Mouse (Mus musculus): ENCODE measurements at regions not wholly inside any gene's neighbourhood (a gene's known extent, or its start where the extent isn't known, plus 50 kb on each side); places are given as distances from the start of the nearest gene placed in this dataset.

DNA sequence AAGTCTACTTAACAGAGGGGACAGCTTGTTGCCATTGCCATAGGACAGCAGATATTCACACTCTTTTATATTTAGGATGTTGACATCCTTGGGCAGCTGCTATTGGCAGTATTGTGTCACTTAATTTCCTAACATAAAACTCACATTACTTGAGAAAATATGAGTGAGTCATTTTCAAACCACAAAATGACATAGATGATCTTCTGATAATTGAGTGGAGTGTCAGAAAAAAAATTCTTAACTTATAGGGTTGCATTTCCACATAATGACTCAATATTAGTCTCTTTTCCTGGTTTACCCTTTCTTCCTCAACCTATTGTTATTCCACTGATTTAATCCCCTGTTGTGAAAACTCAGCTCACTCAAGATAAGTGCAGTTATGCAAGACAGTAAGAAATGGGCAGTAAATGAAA lies 2629.5 kb upstream of the Gm7489 start:
- DNase-seq (ENCODE audit: low spot score in 2 of 2) = no peak

DNA sequence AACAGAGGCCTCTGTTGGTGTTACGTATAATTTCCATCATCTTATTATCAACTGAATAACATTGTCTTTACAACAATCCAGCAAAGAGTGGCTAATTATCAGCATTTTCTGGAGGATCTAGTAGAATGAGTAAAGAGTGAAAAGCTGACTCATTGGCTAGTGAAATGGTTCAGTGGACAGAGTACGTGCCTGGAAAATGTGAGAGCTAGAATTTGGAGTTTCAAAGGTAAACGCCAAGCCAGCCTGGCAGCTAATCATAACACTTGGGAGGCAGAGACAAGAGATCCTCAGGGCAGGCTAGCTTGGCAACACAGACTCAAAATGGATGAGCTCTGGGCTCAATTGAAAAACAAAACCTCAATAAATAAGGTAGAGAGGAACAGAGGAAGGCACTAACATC lies 2628.0 kb upstream of the Gm7489 start:
- DNase-seq (ENCODE audit: low spot score in 2 of 2) = no peak

DNA sequence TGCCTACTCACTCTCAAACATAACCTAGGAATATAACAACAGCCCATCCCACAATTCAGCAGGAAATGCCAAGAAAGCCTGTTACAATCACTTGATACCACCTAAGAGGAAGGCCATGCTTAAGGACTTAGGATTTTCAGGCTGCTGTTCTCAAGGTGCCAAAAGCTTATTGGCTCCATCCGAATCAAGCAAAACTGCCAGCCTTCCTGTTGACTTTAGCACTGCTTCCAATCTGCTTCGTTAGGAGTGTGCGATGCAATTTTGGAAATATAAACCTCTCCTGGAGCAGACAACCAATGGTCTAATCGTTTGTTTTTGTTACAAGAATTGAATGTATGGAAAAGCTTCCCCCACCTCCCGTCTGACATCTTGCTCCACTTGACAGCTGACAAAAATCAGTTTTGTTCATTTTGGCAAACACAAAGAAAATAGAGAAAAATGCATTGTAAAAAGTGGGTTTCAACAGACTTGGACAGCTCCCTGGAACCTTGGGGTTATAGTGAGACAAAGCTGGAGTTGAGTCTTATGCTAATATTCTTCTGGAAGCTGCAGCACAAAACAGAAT lies 2620.0 kb upstream of the Gm7489 start:
- DNase-seq (ENCODE audit: low spot score in 2 of 2) = no peak

DNA sequence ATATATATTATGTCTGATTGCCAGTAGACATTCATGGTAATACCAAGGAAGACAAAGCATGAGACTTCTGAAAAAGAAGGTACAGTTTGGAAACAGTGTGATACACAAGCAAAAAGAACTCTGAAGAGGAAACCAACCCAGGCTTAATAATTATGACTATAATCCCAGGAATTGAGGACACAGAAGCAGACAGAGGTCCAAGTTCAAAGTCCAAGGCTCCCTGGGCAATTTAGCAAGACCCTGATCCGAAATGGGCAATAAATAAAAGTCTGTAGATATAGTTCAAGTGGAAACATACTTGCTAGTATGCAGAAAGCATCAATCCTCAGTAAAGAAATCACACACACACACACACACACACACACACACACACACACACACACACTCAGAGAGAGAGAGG lies 2618.7 kb upstream of the Gm7489 start:
- DNase-seq (ENCODE audit: low spot score in 2 of 2) = no peak

DNA sequence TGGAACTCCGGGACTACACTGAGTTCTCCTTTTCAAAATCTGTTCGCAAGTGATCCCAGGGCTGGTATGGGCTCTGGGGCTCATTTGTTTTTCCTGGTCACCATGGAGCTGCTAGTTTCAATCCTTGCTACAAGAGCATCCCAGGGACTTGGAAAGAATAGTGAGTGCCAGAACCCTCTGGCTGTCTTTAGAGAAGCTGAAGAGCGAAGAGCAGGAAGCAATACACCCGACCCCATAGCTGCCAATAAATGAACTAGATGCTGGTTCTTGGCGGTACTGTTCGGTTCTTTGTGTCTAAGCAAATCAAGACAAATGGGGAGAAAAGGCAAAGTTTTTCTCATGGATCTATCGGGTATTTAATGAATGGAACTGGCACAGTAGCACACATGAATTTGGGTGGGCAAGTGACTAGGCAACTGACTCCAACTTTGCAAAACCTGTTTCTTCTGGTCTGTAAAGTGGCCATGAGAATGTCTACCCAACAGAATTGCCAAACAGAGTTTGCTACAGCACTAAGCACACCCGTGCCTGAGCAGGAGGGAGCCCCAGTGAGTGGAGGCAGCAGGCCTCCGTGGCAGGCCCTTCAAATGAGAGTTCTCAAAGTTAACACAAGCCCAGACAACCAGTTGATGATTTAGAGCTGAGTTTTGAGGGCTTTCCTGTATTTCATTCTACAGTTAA lies 2612.9 kb upstream of the Gm7489 start:
- no peak for DNase-seq (ENCODE audit: low spot score in 2 of 2)

DNA sequence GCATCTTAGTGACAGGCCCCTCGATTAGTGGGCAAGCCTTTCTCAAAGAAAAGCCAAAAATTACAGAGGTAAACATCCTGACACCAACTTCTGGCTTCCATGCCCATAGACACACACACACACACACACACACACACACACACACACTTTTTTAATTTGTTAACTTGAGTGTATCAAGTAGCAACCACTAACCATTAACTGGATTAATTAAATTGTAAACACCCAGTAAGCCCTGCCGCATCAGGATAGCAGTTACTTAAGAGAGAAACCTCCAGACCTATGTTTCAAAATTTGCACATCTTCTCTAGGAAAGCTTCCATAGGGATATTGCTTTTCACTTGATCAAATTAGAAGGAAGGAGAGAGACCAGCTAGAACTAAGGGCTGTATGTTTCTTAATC lies 2599.4 kb upstream of the Gm7489 start:
- DNase-seq (ENCODE audit: low spot score in 2 of 2) = no peak

DNA sequence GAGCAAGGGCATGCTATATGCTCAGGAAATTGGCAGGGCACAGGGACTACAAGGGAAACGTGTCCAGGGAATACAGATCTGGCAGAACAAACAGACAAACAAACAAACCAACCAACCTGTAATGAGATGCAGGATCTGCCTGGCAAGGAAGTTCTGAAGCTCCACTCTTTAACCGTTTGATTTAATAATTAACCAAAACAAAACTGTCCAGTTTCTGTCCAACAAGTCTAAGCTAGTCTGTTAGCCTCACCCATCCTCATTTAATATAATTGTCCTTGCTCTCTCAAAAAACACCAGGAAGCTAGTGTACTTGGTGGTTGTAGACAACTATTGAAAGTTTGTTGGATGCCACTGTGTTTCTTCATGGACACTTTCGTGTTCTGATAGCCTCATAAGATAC lies 2598.4 kb upstream of the Gm7489 start:
- DNase-seq (ENCODE audit: low spot score in 2 of 2) = no peak

DNA sequence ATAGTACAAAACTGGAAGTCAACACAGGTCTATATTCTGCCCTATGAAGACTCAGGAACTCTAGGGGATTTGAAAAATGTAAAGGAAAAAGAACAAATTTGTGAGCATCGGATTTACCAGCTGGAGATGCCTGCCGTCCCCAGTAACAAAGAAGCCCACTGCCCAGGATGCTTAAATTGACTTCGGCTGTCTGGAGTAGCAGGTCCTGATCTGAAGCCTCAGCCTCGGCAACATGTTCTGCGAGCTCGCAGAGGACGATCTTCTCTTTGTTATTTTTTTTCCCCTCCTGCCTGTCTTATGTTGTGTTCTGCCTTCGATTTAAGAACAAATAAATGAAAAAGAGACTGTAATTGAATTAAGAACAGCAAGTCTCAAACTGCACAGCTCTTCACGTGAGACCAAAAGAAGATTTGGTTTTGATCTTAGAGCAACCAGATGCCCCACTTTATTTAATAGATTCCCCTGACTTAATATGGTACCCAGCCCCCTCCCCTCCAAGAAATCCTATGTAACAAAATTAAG lies 2595.7 kb upstream of the Gm7489 start:
- no peak for DNase-seq (ENCODE audit: low spot score in 2 of 2)

DNA sequence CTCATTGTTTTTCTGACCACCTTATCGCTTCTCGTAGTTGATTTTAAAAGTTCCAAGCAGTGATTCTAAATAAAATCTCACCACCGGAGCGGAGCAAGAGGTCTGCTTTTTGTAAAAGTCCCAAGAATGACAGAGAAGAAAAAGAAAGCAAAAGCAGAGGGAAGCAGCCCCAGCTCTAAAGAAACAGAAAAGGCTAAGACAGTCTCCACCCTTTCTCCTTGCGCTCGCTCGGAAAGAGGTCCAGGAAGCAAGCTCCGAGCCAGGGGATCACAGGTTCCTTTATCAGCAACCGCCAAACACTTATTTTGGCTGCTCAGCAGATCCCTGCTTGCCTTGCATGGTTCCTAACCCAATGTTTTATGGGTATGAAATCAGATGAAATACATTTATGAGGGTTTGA lies 2594.8 kb upstream of the Gm7489 start:
- DNase-seq (ENCODE audit: low spot score in 2 of 2) = no peak

DNA sequence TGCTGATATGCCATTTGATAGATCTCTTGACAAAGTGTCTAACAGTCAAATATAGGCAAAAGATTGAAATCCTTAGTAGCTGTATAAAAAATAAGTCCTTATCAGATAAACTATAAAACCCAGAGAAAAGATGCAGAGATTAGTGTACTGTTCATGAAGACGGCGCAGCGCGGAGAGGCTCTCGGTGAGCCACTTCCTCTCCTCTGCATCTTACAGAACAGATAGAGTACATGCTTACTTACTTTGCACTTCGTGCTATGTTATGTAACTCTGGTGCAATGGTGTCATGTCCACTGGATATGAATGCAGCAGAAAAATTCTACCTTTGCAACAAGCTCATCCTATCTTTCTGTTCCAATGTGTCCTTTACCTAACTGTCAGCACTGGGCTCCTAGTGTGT lies 2593.5 kb upstream of the Gm7489 start:
- no peak for DNase-seq (ENCODE audit: low spot score in 2 of 2)

DNA sequence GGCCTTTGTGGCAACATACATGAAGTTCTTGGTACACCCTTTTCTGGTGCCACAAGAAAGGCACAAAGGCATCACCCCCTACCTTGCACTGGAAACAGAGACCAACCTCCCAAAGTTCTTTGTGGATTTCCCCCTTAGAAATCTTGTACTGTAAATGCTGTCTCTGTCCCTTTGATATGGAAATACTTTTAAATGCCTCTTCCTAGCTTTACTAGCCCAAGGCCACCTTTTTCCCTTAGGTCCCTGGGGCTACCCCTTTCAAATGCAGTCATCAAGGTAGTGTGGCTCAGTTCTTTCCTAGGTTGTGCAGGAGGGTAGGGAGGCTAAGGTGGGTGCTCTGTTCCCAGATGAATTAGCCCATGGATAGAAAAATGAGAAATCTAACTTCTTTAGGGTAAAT lies 2587.9 kb upstream of the Gm7489 start:
- DNase-seq (ENCODE audit: low spot score in 2 of 2) = no peak

DNA sequence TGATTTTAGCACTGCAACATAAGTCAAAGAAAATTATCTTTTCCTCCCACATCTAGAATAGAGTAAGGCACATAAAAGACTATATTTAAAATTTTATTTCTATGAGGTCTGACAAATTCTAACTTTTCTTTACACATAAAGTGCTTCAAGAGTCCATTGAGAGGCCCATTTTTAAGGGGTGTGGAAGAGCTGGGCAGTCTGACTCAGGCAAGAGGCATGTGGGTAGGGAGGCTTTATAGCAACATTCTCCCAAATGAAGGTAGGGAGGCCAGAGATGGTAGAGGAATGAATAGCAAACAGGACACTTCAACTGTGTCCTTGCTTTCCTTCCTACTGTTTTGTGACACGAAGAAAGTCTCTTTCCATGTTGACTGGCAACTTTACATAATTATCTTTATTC lies 2566.6 kb upstream of the Gm7489 start:
- DNase-seq (ENCODE audit: low spot score in 2 of 2) = no peak

DNA sequence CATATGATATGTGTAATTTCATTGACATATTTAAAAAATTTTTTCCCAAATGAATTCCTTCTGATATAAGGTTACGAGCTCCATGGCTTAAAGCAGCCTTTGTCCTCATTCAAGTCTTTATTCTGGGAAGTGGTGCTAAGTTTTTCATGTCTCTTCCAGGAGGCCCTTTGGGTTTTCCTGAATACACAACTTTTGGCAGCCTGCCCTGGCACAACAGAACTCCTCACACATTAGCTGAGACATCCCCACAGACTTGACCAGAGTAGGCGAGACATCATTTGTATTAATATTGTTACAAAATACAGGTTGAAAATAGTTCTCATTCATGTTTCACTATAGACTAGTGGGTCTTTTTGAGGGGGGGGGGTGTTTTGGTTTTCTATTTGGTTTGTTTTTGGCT lies 2565.9 kb upstream of the Gm7489 start:
- DNase-seq (ENCODE audit: low spot score in 2 of 2) = no peak

DNA sequence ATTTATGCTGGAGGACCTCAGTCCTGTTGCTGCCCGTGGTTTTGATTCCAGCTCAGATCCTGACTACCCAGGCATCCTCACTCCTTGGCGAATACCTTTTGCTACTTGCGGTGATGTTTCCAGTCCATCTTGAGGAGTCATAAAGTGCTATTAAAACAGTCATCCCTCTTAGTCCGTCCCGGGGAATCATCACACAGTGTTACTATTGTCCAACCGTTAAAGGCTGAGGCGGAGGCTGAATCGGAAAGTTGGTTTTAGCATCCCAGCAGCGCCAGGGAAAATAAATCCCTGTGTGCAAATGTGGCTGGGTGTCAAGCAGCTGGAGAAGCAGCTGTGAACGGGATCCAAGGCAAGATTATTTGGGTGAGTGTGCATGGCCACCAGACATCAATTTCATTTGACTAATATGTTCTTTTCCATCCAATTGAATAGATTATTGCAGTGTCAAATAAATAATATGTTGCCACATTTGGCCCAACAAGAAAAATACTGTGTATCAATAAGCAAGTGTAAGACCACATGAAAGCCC lies 2564.3 kb upstream of the Gm7489 start:
- DNase-seq (ENCODE audit: low spot score in 2 of 2) = no peak

DNA sequence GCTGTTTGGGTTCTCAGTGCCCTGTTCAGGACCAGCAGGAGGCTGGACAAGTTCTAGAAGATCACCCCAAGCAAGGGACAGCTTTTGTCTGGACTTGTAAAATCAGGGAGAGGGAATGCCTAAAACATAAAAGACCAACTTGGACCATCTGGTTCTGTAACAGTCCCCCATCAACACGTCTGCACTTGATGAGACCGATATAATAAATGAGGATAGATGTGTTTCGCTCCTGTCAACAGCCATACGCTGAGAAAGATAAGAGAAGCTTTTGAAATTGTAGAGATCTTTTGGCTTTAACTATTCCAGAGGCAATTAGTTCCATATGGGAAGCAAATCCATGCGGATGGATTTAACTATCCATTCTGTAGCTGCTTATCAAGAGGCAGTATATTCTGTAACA lies 2561.4 kb upstream of the Gm7489 start:
- DNase-seq (ENCODE audit: low spot score in 2 of 2) = no peak

DNA sequence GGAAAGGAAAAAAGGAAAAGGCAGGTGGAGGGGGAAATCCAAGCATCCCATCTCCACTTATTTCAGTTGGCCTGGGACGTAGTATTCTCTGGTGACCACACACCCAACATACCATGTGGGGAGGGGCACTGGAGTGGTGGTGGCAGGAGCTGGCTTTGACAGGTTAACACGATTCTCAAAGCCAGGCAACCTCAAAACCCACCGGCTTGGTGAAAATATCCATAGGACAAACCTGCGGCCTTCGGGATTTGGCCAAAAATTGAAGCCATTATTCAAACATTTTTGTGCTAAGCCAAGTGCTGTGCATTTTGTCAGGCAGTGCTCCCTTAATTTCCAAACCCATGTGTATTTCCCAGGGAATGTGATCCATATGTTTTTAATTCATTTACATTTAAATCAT lies 2560.5 kb upstream of the Gm7489 start:
- no peak for DNase-seq (ENCODE audit: low spot score in 2 of 2)

DNA sequence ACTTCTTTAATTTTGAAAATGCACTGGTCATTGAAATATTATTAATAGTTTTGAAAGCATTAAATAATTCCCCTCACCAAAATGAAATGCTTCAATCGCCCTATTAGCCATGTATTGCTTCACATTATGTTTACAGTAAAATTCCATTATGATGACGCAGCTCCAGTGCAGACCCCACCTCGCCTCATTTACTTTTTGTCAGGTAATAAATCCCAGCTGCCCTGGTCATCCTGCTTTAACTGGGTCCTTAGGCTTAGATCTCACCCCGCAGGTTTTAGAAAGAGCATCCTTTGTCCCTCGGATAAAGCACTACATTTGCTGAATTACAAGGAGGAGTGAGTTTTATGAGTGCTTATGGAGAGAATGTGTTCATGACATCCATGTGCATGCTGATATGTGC lies 2557.0 kb upstream of the Gm7489 start:
- no peak for DNase-seq (ENCODE audit: low spot score in 2 of 2)

DNA sequence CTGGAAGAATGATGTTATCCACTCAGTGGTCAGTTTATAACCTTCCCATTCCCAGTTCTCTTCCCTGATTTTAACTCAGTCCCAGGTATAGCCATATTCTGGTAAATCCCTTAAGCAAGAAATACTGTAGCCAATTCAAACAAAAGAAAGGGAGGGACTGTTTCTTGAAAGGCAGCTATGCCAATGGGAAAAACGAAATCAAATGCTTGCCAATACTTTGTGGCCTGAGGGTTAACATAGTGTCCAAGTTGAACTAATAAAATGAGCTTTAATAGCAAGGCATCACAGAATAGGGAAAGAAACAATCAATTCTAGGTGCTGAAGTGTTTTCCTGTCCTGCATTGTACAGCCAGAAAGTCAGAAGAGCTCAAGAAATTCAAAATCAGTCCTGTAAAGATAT lies 2548.3 kb upstream of the Gm7489 start:
- DNase-seq (ENCODE audit: low spot score in 2 of 2) = no peak

DNA sequence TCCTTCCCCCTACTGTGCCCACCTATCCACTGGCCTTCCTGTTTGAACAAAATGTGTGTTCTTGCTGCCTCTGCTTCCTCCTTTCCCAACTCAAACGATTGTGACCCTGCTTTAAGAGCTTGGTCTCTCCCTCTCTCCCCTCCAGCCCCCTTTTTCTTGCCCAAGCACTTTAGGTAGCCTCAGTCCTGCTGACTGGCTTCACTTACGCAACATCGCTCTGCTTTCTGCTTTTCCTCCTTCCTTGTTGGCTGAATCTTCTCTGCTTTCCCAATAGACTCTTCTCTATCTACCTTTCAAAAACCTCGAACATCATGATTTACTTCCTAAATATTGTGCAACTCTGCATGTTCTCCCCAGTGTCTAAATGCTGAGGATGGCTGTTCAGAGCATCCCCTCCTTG lies 2538.4 kb upstream of the Gm7489 start:
- DNase-seq (ENCODE audit: low spot score in 2 of 2) = no peak

DNA sequence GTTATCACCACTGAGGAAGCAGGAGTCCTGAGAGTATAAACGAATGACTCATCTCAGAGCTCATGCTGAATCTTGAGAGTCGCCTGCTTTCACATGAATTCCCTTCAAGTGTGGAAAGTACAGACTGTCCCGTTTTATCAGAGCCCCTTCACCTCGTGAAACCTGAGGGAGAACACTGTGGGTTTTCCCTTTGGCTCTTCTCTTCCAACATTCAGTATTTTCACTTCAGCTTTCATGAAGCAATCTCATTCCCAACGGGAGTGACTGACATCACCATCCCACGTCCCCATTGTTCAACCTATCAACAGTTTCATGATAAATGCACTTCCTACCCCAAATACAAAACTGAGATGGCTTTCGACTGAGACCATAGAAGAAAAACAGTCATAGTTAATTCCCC lies 2521.3 kb upstream of the Gm7489 start:
- no peak for DNase-seq (ENCODE audit: low spot score in 2 of 2)

DNA sequence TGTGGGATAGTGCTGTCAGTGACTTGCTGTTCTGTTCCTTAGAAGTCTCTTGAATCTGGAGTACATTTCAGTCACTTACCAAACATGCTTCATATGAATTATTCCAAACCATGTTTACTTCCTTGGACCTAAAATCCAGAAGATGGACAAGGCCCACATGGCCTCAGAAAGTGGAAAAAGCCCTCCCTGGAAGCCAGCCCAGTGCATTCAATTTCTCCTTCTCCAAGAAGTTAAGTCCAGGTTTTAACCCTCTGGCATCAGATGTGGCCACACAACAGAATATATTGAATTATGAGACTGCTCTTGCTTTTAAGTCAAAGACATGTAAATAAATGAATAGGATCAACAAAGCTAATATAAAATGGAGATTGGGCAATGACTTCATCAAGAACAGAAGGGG lies 2513.5 kb upstream of the Gm7489 start:
- no peak for DNase-seq (ENCODE audit: low spot score in 2 of 2)

DNA sequence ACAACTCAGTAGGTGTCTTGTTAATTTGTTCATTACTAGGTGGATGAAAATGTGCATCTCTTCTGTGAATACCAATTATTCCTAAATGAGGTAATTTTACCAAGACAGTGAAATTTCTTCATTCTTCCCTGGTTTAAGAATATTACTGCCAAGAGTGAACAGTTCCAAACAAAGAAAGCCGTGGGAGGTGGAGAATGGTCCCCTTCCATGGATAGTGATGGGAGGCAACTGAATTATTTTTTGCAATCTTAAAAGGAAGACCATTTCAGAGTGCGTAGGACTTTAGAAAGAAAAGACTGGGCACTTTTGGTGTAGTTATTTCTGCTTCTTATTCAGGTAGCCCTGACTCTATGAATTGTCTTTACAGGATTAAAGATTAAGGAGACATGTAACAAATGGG lies 2494.3 kb upstream of the Gm7489 start:
- DNase-seq (ENCODE audit: low spot score in 2 of 2) = no peak

DNA sequence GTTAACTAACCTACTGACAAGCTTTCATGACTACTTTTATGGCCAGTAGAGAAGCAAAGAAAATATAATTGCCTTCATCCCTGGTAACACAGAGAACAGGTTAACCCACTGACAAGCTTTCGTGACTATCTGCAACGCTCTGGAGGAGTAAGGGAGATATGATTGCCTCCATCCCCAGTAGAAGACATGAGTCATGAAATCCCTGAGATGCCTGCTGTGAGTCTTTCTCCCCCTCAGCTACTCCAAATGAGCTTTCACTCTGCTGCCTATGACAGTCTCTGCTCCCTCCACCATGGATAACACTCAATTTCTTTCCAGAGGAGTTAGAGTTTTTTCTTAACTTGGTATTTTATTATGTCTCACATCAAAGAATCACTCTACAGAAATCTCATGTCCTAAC lies 2493.4 kb upstream of the Gm7489 start:
- no peak for DNase-seq (ENCODE audit: low spot score in 2 of 2)
